Mouse (Mus musculus): ENCODE results near the gene Ankrd44.

DNA sequence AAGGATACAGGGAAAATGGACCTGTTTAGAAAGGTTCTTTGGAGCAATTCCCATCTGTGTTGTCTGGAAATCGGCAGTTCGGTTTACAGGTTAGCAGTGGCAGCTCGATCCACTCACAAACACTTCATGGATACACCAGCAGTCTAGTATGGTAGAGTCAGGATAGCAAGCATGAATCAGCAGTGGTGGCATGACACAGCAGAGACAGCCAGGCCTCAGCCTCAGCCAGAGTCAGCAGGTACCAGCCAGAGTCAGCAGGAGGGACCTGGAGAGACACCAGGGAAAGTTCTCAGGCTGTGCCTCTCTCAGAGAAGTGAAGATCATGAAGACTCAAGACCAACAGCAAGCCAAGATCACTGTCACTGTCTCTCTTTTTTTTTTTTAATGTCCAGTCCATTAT, 40.7 kb upstream of the Ankrd44 start:
- TF ChIP-seq MAFK (IDR thresholded peaks at IDR 0.05; ENCODE audit: insufficient read depth, low read depth, low read length): peak; percentile 37; the same call in 1 of the 2 replicates
- no peak for TF ChIP-seq ZNF384 (IDR thresholded peaks at IDR 0.05; ENCODE audit: low read depth, low read length)
- no peak for TF ChIP-seq HCFC1 (IDR thresholded peaks at IDR 0.05; ENCODE audit: borderline replicate concordance, insufficient read depth, low read length)

All from ES-E14 (cell line).